Mouse (Mus musculus) large intestine, adult 2 months (tissue): ENCODE data around the gene Poc1b. TPM values are rescaled to one million over a fixed set of nuclear protein-coding genes. Genes with fewer than 3 reads are reported as not detected.
"Not testable (repeated sequence)": the region's sequence is repeated elsewhere in the genome, so short reads cannot be mapped to it uniquely, and the experiment has no call there.

Experiments used
- DNase-seq: peaks from one replicate; pipeline ENCODE4 v3.0.0-alpha.2; 2012; ENCODE audit warnings: low read depth, low spot score
- WGBS: fragments of 180-500 bp; shearing (Covaris S2); methylation state at CpG from one replicate; pipeline ENCODE4 v1.1.7; 2018; 5-methylcytosine and 5-hydroxymethylcytosine counted together
- polyA plus RNA-seq: library from polyadenylated mRNA; depleted of rRNA; stranded (reverse); fragments of >200 nt; gene quantifications from 2 replicates; pipeline ENCODE4 v1.2.3, GENCODE M21; 2012

The Poc1b gene
- polyA plus RNA-seq, 1 experiment = 12.3 TPM

- 94% methylated on average over 6 of the region's 6 CpGs for WGBS
- no peak for DNase-seq
Measured at GRCm38 (mm10) chr10:99150016-99150415, 43.2 kb downstream of the Poc1b start.

GRCm38 (mm10) chr10:99151580-99151979 is 44.7 kb downstream of the Poc1b start:
- no peak for DNase-seq
- 96% methylated on average over 1 of the region's 1 CpGs for WGBS

GRCm38 (mm10) chr10:99152063-99152462 is 45.2 kb downstream of the Poc1b start:
- WGBS = 69% methylated on average over 6 of the region's 6 CpGs
- DNase-seq = no peak

- 75% methylated on average over 8 of the region's 8 CpGs for WGBS
- DNase-seq = no peak
Measured at GRCm38 (mm10) chr10:99154635-99155034, 47.8 kb downstream of the Poc1b start.

- no peak for DNase-seq
- 87% methylated on average over 5 of the region's 5 CpGs for WGBS
Measured at GRCm38 (mm10) chr10:99156808-99157207, 50.0 kb downstream of the Poc1b start.

- not testable (repeated sequence) for DNase-seq
- 88% methylated on average over 10 of the region's 10 CpGs for WGBS
Measured at GRCm38 (mm10) chr10:99157697-99158096, 50.9 kb downstream of the Poc1b start.

GRCm38 (mm10) chr10:99161987-99162582 is 55.2 kb downstream of the Poc1b start:
- DNase-seq = no peak
- 51% methylated on average over 8 of the region's 8 CpGs for WGBS

GRCm38 (mm10) chr10:99163002-99163401 is 56.2 kb downstream of the Poc1b start:
- 88% methylated on average over 5 of the region's 5 CpGs for WGBS
- DNase-seq = no peak

- WGBS = 38% methylated on average over 13 of the region's 13 CpGs
- no peak for DNase-seq
Measured at GRCm38 (mm10) chr10:99164871-99165477, 58.1 kb downstream of the Poc1b start.

- WGBS = 17% methylated on average over 7 of the region's 7 CpGs
Measured at GRCm38 (mm10) chr10:99165751-99166282, 59.0 kb downstream of the Poc1b start.

GRCm38 (mm10) chr10:99166392-99166791 is 59.6 kb downstream of the Poc1b start:
- DNase-seq = no peak
- 47% methylated on average over 3 of the region's 3 CpGs for WGBS

More at GRCm38 (mm10) chr10:99165751-99166282, 59.0 kb downstream of the Poc1b start:
- DNase-seq = peak; percentile 51

- no peak for DNase-seq
- 72% methylated on average over 6 of the region's 6 CpGs for WGBS
Measured at GRCm38 (mm10) chr10:99168404-99168803, 61.6 kb downstream of the Poc1b start.

- no peak for DNase-seq
- WGBS = 37% methylated on average over 11 of the region's 11 CpGs
Measured at GRCm38 (mm10) chr10:99168840-99169764, 62.3 kb downstream of the Poc1b start.

- WGBS = 31% methylated on average over 5 of the region's 5 CpGs
- no peak for DNase-seq
Measured at GRCm38 (mm10) chr10:99169765-99170129, 62.9 kb downstream of the Poc1b start.

GRCm38 (mm10) chr10:99171961-99172497 is 65.2 kb downstream of the Poc1b start:
- WGBS = 48% methylated on average over 12 of the region's 12 CpGs

GRCm38 (mm10) chr10:99172906-99173507 is 66.2 kb downstream of the Poc1b start:
- no peak for DNase-seq
- 59% methylated on average over 7 of the region's 7 CpGs for WGBS

More at GRCm38 (mm10) chr10:99171961-99172497, 65.2 kb downstream of the Poc1b start:
- DNase-seq = no peak

- WGBS = 88% methylated on average over 9 of the region's 9 CpGs
- no peak for DNase-seq
Measured at GRCm38 (mm10) chr10:99176911-99177310, 70.1 kb downstream of the Poc1b start.

GRCm38 (mm10) chr10:99178118-99178517 is 71.3 kb downstream of the Poc1b start:
- WGBS = 100% methylated on average over 2 of the region's 2 CpGs

GRCm38 (mm10) chr10:99179122-99179521 is 72.3 kb downstream of the Poc1b start:
- no peak for DNase-seq
- WGBS = 95% methylated on average over 5 of the region's 5 CpGs

More at GRCm38 (mm10) chr10:99178118-99178517, 71.3 kb downstream of the Poc1b start:
- DNase-seq = no peak
